Mouse (Mus musculus) liver, embryonic 14.5 days (tissue): ENCODE data around the gene Slc27a2.

Experiments used
- CTCF ChIP-seq: IDR thresholded peaks from 2 replicates; pipeline ENCODE4 v1.5.1; 2016; ENCODE audit warnings: antibody characterized with exemption, low read depth, control low read depth
- EP300 ChIP-seq: IDR thresholded peaks from 2 replicates; pipeline ENCODE4 v1.6.1; 2016; ENCODE audit warnings: antibody characterized with exemption, low read depth

GRCm38 (mm10) chr2:126552357-126553290, at the start of gene Slc27a2:
- TF ChIP-seq CTCF, result no peak
- no peak for TF ChIP-seq EP300
